Mouse (Mus musculus) intestine, embryonic 16.5 days (tissue): ENCODE results near the gene Coa7. TPM values are rescaled to one million over a fixed set of nuclear protein-coding genes. Genes with fewer than 3 reads are reported as not detected.

Source experiments
- ATAC-seq: fragments of 200-750 bp; cut with Nextera tagmentation; 2 replicates; pipeline ENCODE4 v1.8.0; 2017; ENCODE audit warnings: moderate TSS enrichment, moderate library complexity
- H3K27ac ChIP-seq: fragments of 300-500 bp; sonication (generic); 2 replicates; pipeline ENCODE4 v1.5.1; 2014; ENCODE audit warnings: mild to moderate bottlenecking, low read length
- H3K27me3 ChIP-seq: fragments of 300-500 bp; sonication (generic); replicated peaks from 2 replicates; pipeline ENCODE4 v1.6.1; 2014; ENCODE audit warnings: low read length, control low read depth, mixed read lengths; ENCODE audit not compliant: control insufficient read depth, insufficient read depth
- H3K36me3 ChIP-seq: fragments of 300-500 bp; sonication (generic); 2 replicates; pipeline ENCODE4 v1.6.1; 2014; ENCODE audit warnings: low read length, control low read depth; ENCODE audit not compliant: control insufficient read depth, insufficient read depth
- H3K4me1 ChIP-seq: fragments of 300-500 bp; sonication (generic); 2 replicates; pipeline ENCODE4 v1.6.1; 2014; ENCODE audit warnings: low read length, control low read depth, mixed read lengths; ENCODE audit not compliant: control insufficient read depth, insufficient read depth
- H3K4me2 ChIP-seq: fragments of 300-500 bp; sonication (generic); 2 replicates; pipeline ENCODE4 v1.6.1; 2014; ENCODE audit warnings: low read depth, low read length, control low read depth
- H3K4me3 ChIP-seq: fragments of 300-500 bp; sonication (generic); 2 replicates; pipeline ENCODE4 v1.5.1; 2014; ENCODE audit warnings: mild to moderate bottlenecking, low read length
- H3K9ac ChIP-seq: fragments of 300-500 bp; sonication (generic); 2 replicates; pipeline ENCODE4 v1.6.1; 2014; ENCODE audit warnings: low read depth, low read length
- H3K9me3 ChIP-seq: fragments of 300-500 bp; sonication (generic); 2 replicates; pipeline ENCODE4 v1.6.1; 2016; ENCODE audit warnings: low read length, control low read depth; ENCODE audit not compliant: control insufficient read depth
- WGBS: fragments of 180-500 bp; shearing (Covaris S2); extraction: QIAGEN DNeasy Blood & Tissue Kit; methylation state at CpG from one replicate; pipeline ENCODE4 v1.1.7; 2014; 5-methylcytosine and 5-hydroxymethylcytosine counted together
- polyA plus RNA-seq: library from polyadenylated mRNA; unstranded; fragments of >200 nt; fragmentation: Nextera tagmentation; extraction: Ambion mirVana; gene quantifications from 2 replicates; pipeline ENCODE4 v1.2.1, GENCODE M21; 2015

The Coa7 gene
- polyA plus RNA-seq: 67.0 and 68.5 TPM in 2 replicates

GRCm38 (mm10) chr4:108327730-108328484 is at the start of gene Coa7:
Gene Coa7, plus strand, starts transcription at chr4:108328140.
- H3K9ac ChIP-seq: peak within 1 kb of the TSS; percentile 76
- peak within 1 kb of the TSS; percentile 92 for H3K27ac ChIP-seq
- H3K36me3 ChIP-seq: no peaks in the 10 kb centered on the region
- H3K4me3 ChIP-seq: peak within 1 kb of the TSS; percentile 75
- H3K4me2 ChIP-seq: peak within 1 kb of the TSS; percentile 56
- WGBS: under 1% methylated on average over 45 of the region's 45 CpGs
- no peaks in the 10 kb centered on the region for H3K9me3 ChIP-seq
- peak; percentile 93 for ATAC-seq
- no peaks in the 10 kb centered on the region for H3K27me3 ChIP-seq
- H3K4me1 ChIP-seq: peaks cover 9% of the 10 kb centered on the region; the same call in 1 of the 2 replicates

- 3% methylated on average over 14 of the region's 14 CpGs for WGBS
- Histone ChIP-seq H3K9me3 (no peaks in the 10 kb centered on the region), H3K36me3 (no peaks in the 10 kb centered on the region), H3K9ac (peak overlapping the region; percentile 96), H3K4me2 (peak overlapping the region; percentile 86), H3K27ac (peak overlapping the region; percentile 90), H3K27me3 (no peaks in the 10 kb centered on the region), H3K4me3 (peak overlapping the region; percentile 89), H3K4me1 (peaks cover 14% of the 10 kb centered on the region; the same call in 1 of the 2 replicates)
- ATAC-seq: peak; percentile 19; the same call in 1 of the 2 replicates
Observed at GRCm38 (mm10) chr4:108300266-108300665, 27.7 kb upstream of the Coa7 start.

- ATAC-seq: peak; percentile 94
- no peaks in the 10 kb centered on the region for H3K27me3 ChIP-seq
- peak within 1 kb of the TSS; percentile 86 for H3K4me2 ChIP-seq
- H3K9me3 ChIP-seq: no peaks in the 10 kb centered on the region
- peak within 1 kb of the TSS; percentile 96 for H3K9ac ChIP-seq
- H3K36me3 ChIP-seq: no peaks in the 10 kb centered on the region
- peak within 1 kb of the TSS; percentile 90 for H3K27ac ChIP-seq
- H3K4me1 ChIP-seq: peaks cover 14% of the 10 kb centered on the region; the same call in 1 of the 2 replicates
- peak within 1 kb of the TSS; percentile 89 for H3K4me3 ChIP-seq
- under 1% methylated on average over 58 of the region's 58 CpGs for WGBS
Observed at GRCm38 (mm10) chr4:108300670-108301373, 27.1 kb upstream of the Coa7 start, which contains the start of gene Zyg11b. Gene Zyg11b, minus strand, starts transcription at chr4:108301096.

GRCm38 (mm10) chr4:108302296-108302890 is 25.5 kb upstream of the Coa7 start:
- H3K27me3 ChIP-seq: no peaks in the 10 kb centered on the region
- H3K9me3 ChIP-seq: peaks cover 4% of the 10 kb centered on the region
- no peak overlapping the region for H3K4me2 ChIP-seq
- H3K36me3 ChIP-seq: no peaks in the 10 kb centered on the region
- H3K9ac ChIP-seq: no peak overlapping the region
- no peak overlapping the region for H3K4me3 ChIP-seq
- no peak for ATAC-seq
- 75% methylated on average over 5 of the region's 5 CpGs for WGBS
- H3K4me1 ChIP-seq: peaks cover 14% of the 10 kb centered on the region; the same call in 1 of the 2 replicates
- no peak overlapping the region for H3K27ac ChIP-seq

DNA sequence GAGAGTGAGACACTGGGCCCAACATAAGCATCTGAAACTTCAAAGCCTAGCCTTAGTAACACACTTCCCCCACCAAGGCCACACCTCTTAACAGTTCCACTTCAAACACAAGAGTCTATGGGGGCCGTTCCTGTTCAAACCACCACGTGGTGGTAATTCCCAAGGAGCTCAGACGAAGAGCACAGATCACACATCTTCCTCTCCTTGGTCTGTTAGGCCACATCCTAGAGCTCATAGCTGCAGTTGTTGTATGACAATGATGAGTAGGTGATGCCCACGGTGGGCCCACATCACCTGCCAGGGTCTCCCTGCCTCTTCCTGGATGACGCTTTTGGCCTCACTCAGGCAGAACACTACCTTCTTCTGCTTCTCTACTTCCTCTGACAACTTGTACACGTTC is 17.2 kb upstream of the Coa7 start:
- Histone ChIP-seq H3K4me2 (no peak overlapping the region), H3K9ac (no peak overlapping the region), H3K4me3 (no peak overlapping the region), H3K27me3 (no peaks in the 10 kb centered on the region), H3K36me3 (no peaks in the 10 kb centered on the region), H3K27ac (no peak overlapping the region), H3K4me1 (no peaks in the 10 kb centered on the region), H3K9me3 (peaks cover 9% of the 10 kb centered on the region)
- ATAC-seq: no peak
- WGBS: 72% methylated on average over 6 of the region's 6 CpGs

DNA sequence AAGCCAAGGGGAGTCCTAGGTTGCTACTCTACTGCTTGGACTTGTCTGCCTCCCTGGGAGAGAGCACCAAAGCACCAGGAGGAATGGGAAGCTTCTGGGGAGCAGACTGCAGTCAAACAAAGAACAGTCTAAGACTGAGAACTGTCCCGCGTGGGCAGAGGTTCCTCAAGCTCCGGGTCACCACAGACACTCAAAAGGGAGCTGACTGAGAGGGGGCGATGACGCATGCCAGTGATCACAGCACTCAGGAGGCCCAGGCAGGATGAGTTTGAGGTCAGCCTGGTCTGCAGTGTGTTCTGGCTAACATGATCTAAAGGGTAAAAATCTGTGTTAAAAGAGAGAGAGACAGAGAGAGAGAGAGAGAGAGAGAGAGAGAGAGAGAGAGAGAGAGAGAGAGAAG is 13.9 kb upstream of the Coa7 start:
- H3K27ac ChIP-seq: no peak overlapping the region
- H3K4me2 ChIP-seq: no peak overlapping the region
- no peak overlapping the region for H3K9ac ChIP-seq
- no peaks in the 10 kb centered on the region for H3K36me3 ChIP-seq
- no peaks in the 10 kb centered on the region for H3K9me3 ChIP-seq
- H3K27me3 ChIP-seq: no peaks in the 10 kb centered on the region
- ATAC-seq: no peak
- WGBS: 41% methylated on average over 5 of the region's 5 CpGs
- peaks cover 3% of the 10 kb centered on the region; the same call in 1 of the 2 replicates for H3K4me1 ChIP-seq
- no peak overlapping the region for H3K4me3 ChIP-seq

DNA sequence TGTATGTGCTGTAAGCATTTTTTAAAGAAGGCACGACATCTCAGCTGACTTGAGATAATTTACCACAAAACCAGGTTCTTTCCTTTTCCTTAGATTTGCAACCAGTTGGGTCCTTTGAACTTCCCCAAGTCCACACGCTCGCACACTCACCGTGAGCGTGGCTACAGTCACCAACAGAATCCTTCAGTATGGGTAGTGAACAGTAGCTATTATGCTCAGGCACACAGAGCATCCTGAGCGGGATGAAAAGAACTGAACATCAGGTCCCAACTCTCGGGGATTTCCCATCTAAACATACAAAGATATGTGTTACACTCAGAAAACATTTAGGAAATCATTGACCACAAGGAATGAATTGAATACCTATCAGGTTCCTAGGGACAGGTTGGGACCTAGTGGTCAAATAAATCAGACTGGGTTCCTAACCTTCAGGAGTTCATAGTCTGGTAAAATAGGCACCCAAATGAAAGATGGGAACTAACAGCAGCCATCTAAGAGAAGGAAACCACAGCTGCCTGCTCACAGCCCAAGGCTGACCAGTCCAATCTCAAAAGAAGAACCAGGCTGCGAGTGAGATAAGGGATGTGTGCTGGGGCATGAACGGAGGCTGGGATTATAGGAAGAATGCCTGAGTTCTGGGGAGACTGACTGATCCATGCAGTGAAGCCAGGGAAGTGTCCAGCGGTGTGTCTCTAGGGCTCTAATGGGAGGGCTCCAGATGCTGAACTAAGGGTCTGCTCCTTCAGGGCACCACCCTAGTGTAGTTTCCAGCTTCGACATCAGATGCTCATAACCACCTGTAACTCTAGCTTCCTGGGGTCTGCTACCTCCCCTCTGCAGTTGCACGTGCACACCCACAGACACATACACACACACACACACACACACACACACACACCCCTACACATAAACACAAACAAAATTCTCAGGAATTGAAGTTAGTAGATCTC is 10.0 kb upstream of the Coa7 start:
- Histone ChIP-seq H3K9me3 (peaks cover 3% of the 10 kb centered on the region; the same call in 1 of the 2 replicates), H3K27ac (no peak overlapping the region), H3K4me3 (no peak overlapping the region), H3K27me3 (no peaks in the 10 kb centered on the region), H3K36me3 (no peaks in the 10 kb centered on the region), H3K4me1 (peaks cover 3% of the 10 kb centered on the region; the same call in 1 of the 2 replicates), H3K9ac (no peak overlapping the region), H3K4me2 (no peak overlapping the region)
- no peak for ATAC-seq
- WGBS: 74% methylated on average over 12 of the region's 12 CpGs

DNA sequence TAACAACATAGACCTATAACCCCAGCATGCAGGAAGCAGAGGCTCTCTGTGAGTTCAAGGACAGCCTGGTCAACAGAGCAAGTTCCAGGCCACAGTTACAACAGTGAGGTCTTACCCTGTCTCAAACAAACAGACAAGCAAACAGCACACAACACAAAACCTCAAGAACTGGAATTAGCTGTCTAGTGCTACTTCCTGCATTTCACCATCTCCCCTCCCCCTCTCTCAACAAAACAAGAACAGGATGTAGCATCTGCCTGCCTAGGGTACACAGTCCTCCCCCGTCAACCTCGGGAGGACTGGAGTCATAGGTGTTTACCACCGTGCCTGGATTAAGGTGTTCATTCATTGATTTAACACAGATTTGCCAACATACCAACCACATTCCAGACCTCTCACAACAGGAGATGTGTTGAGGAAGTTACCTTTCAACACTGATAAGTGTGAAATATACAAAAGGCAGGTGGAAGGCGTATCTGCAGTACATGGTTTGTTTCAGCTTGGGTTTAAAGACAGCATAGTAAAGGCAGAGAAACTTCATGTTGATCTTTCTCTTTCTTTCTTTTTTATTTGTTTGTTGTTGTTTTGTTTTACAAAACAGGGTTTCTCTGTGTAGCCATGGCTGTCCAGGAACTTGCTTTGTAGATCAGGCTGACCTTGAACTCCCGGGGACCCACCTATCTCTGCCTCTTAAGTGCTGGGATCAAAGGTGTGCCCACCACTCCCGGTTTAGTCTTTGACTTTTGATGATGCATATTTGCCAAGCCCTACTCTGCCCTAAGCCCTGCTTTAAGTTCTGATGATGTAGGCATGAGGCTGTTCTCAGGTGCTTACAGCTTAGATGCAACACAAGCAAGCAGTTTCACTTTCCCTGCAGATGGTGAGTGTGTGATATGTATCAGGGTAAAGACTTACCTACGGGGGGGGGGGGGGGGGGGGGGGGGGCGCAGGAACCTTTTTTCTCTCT is 9.0 kb upstream of the Coa7 start:
- peaks cover 3% of the 10 kb centered on the region; the same call in 1 of the 2 replicates for H3K9me3 ChIP-seq
- no peaks in the 10 kb centered on the region for H3K27me3 ChIP-seq
- 52% methylated on average over 8 of the region's 8 CpGs for WGBS
- H3K9ac ChIP-seq: no peak overlapping the region
- no peak overlapping the region for H3K4me2 ChIP-seq
- no peak overlapping the region for H3K4me3 ChIP-seq
- H3K36me3 ChIP-seq: no peaks in the 10 kb centered on the region
- no peak overlapping the region for H3K27ac ChIP-seq
- peak; percentile 52; the same call in 1 of the 2 replicates for ATAC-seq
- H3K4me1 ChIP-seq: peaks cover 3% of the 10 kb centered on the region; the same call in 1 of the 2 replicates
